Mouse (Mus musculus) kidney, adult 8-10 months (tissue): Measurements from ENCODE around the gene Ccdc88b.
"Not testable (repeated sequence)": the region's sequence is repeated elsewhere in the genome, so short reads cannot be mapped to it uniquely, and the experiment has no call there.

Experiments used
- DNase-seq, 2 experiments: peaks; one replicate each; pipeline ENCODE4 v3.0.0; 2022

Ccdc88b gene

DNA sequence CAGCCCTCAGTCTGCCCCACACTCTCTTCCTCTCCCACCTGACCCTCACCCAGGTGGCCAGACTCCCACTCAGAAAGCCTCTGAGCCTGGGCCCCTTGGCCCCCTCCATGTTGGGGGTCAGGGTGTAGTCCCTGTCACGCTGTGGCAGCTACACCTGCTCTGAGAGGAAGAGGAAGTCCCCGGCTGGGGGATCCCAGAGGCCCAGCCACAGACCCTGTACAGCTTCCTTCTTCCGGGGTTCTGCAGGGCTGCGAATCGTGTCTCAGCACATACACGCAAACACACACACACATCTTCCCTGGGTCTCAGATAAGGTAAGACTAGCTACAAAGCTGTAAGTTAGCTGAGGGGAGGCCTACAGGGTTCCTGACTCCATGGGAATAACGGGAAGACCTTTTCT lies at the start of gene Ccdc88b:
Gene Ccdc88b, minus strand, starts transcription at position 181 of the 400 bp plus-strand sequence.
- no peak for DNase-seq

GRCm38 (mm10) chr19:6907094-6907493 lies 49.1 kb upstream of the Ccdc88b start:
- DNase-seq = no peak

GRCm38 (mm10) chr19:6906199-6906598 lies 48.2 kb upstream of the Ccdc88b start:
- DNase-seq = peak; percentile 62 to 75

DNA sequence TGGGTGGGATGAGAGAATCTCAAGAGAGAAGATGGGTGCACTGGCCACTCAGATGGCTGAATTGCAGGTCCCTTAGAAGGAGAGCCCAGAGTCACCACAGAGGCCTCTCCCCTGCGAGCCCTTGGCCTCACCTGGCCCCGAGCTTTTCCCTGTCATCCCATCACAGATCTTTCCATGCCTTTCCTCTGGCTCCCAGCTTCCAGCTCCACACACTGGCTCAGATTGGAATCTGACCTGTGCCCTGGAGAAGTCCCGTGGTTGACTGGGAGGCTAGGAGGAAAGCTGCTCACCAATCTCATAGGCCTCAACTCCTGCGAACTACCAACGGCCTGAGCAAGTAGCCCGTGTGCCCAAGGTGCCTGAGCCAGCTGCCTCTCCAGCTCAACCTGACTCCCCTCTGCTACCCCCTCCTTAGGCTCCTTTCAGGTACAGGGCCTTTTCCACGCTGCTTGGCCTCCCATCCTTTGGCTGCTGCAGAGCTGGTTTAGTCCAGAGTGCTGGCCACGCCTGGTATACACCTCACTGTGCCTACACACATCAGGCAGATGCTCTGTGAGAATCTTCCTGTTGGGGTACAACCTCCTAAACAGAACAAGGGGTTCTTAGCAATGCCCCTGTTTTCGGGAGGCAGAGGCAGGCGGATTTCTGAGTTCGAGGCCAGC lies 47.6 kb upstream of the Ccdc88b start:
- peak in 1 of 2 experiments; percentile 52 for DNase-seq

DNA sequence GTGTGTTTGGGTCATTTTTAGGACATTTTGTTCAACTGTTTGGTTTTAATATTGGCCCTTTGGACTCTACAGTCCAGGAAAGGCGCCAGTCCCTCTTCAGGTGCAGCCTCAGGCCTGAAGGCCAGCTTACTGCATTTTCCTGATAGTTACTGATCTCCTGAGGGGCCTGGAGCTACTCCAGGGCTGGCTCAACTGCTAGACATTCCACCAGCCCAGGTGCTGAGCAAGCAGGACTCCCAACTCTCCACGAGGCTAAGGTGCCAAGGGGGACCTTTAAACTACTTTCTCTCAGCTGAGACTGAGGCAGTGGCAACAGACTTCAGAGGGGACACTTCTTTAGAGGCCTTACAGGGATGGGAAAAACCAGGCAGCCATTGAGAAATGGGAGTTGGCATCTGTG lies 46.8 kb upstream of the Ccdc88b start:
- peak; percentile 90 to 92 for DNase-seq

- DNase-seq = peak in 1 of 2 experiments; percentile 74
These were observed 45.0 kb upstream of the Ccdc88b start for GRCm38 (mm10) chr19:6903031-6903430.

- DNase-seq = peak; percentile 56 to 79
These were observed 41.6 kb upstream of the Ccdc88b start for GRCm38 (mm10) chr19:6899641-6900040.

DNA sequence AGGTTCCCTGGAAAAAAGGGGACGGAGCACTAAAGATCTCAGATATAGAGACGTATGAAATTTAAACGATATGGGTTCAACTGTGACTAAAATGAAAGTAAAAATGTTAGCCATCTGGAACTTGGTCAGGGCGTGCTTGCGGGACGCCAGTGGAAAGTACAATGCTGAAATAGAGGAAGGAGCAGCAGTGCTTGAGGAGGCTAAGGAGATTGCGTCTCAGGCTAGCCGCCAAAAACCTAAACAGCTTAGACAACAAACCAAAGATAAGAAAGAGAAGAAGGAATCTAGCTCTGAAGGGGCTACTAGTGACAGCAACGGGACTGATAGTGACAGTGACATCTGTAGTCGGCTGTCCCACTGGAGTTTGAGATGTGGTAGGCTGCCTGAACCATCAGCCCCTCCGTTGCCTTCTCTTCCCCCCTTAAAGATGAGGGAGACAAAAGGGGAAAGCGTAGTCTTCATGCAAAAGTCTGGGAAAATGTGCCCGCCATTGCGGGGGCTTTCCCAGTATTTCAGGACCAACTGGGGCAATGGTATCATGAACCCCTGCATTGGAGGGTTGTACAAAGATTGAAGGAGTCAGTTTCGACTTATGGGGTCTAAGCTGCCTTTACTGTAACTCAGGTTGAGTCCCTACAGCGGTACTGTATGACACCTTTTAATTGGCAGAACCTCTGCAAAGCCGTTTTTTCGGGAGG lies 37.7 kb upstream of the Ccdc88b start:
- DNase-seq = not testable (repeated sequence)

DNA sequence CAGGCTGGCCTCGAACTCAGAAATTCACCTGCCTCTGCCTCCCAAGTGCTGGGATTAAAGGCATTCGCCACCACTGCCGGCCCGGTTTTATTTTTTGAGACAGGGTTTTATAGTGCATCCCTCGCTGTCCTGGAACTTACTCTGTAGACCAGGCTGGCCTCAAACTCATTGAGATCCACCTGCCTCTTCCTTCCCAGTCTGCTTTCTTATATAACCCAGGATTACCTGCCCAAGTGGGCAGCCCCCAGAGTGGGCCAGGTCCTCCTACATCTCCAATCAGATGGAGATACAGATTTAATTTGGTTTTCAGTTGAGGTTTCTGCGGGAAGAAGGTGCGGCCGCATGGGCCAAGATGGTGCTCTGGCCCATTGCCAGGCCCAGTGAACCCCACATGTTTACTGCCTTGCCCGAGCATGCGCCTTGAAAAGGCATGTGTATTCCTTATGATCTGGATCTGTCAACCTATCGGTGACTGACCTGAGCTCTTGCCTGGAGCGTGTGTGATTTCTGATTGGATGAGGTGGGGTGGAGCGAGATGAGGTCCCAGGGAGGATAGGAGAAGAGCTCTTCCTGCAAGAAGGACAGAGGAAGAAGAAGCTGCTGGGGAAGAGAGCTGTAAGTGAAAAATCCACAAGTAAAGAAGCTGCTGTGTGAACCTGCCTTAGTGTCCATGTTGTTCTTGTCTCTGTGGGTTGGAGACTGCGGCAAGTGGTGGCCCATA lies 35.9 kb upstream of the Ccdc88b start:
- no peak for DNase-seq

GRCm38 (mm10) chr19:6892512-6892911 lies 34.5 kb upstream of the Ccdc88b start:
- DNase-seq = peak in 1 of 2 experiments; percentile 58

GRCm38 (mm10) chr19:6877965-6878364 lies 20.0 kb upstream of the Ccdc88b start:
- DNase-seq = no peak

DNA sequence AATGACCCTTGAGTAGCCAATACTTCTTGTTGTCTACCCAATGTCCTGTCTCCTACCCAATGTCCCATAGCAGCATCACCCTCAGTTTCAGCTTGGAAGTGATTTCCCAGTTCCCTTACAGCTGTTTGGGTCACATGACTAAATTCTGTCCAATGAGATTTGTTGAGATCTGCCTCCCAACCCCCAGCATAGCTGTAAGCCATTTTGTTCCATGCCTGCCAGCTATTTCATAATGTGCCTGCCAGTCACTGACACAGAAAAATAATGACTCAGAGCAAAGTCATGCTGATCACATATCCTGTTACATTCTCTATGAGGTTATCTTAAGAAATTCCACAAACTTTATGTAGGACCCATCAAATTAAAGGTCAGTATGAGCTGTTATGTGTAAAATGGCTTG lies 18.8 kb upstream of the Ccdc88b start:
- no peak for DNase-seq

GRCm38 (mm10) chr19:6875834-6876233 lies 17.8 kb upstream of the Ccdc88b start:
- DNase-seq = no peak

DNA sequence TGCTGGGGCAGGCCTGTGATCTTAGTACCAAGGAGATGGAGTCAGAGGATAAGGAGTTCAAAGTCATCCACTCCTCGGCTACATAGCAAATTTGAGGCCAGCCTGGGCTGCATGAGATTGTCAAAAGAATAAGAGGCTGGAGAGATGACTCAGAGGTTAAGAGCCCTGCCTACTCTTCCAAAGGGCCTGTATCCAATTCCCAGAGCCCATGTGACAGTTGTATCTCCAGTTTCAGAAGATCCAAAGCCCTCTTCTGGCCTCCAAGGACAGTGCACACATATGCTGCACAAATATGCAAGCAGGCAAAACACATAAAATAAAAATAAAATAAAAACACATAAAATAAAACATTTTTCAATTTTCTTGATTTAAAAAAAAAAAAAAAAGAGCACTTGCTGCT lies 16.2 kb upstream of the Ccdc88b start:
- DNase-seq = no peak

- DNase-seq = no peak
These were observed 14.7 kb upstream of the Ccdc88b start for GRCm38 (mm10) chr19:6872701-6873100.

- peak; percentile 91 to 95 for DNase-seq
These were observed 13.7 kb upstream of the Ccdc88b start for GRCm38 (mm10) chr19:6871574-6872271.

DNA sequence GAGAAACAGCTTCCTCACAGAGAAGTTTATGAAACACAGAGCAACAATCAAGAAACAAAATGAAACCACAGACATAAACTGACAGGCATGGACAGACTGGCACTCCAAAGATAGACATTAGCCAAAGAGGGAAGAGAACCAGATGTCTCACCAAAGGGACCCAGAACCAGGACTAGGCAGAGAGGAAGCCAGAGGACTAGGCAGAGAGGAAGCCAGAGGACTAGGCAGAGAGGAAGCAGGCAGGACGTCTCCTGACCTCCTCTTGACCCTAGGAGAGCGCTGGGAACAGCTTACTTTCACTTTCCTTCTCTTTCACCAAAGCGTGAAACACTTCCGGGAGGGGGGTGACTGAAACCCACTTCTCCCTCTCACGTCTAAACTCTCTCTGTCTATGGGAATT lies 11.3 kb upstream of the Ccdc88b start:
- DNase-seq = peak; percentile 73 to 75

DNA sequence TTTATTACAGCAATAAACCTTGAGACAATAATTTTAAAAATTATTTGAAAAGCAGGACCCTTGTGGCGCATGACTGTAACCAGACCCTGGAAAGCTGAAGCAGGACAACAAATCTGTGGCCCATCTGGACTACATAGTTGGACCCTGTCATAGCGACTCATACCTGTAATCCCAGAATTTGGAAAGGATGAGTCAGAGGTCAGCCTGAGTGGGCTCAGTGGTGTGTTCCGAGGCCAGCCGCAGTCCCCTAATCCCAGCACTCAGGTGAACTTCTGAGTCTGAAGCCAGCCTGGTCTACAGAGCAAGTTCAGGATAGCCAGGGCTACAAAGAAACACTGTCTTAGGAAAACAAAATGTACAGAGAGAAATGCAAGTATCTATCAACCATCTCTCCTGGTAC lies 3.4 kb upstream of the Ccdc88b start:
- no peak for DNase-seq

DNA sequence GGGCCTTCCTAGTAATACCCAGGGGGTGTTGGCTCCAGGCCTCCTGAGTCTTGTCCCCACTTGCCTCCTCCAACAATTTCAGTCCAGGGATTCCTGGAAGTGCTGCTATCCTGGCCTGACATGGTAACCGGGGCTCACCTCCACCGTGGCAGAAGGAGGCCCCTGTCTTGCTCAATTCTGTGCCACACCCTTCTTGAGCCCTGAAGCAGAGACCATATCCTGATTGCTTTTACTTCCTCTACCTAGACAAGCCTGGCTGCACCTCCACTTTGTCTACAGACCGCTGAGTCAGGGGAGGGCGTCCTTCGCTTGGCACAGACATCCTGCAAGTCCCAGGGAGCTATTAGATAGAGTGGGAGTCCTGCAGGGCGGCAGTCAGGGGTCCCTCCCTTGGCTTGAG lies 2.7 kb upstream of the Ccdc88b start:
- no peak for DNase-seq

- no peak for DNase-seq
These were observed 2.0 kb upstream of the Ccdc88b start for GRCm38 (mm10) chr19:6859971-6860370.

- DNase-seq = no peak
These were observed 1.1 kb upstream of the Ccdc88b start for GRCm38 (mm10) chr19:6859032-6859651.

DNA sequence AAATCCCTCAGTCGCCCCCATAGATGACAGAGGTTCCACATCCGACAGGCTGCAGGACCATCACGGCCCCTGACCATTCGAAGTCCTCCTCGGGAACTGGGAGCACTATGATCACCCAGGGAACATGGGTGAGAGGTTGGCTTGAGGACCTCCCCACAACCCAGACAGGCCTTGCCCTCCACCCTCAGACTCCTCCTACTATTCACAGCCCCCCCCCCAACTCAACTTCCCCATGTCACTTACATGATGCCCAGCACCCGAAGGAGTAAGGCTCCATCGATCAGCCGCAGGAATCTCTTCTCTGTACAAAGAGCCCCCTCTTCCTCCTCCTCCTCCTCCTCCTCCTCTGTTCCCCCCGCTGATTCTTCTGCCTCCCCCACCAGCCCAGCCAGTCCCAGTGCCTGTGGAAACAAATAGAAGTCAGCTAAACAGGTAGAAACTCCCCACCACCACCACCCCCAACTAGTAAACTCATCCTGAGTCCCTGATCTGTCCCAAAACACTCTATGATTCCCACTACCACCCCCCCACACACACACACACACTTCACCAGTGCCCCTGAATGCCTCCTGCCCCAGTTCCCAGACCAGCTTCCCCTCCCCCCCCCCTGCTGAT lies 513 bp downstream of the Ccdc88b start:
- no peak for DNase-seq
